Mouse (Mus musculus): ENCODE measurements around the gene Ccl5. TPM values are rescaled to one million over a fixed set of nuclear protein-coding genes. Genes with fewer than 3 reads are reported as not detected.
"Not testable (repeated sequence)": the region's sequence is repeated elsewhere in the genome, so short reads cannot be mapped to it uniquely, and the experiment has no call there.

Gene Ccl5
- 1 to 10 TPM in 1 of 2 experiments, under 1 TPM in 1; 0.79 to 2.2 TPM for total RNA-seq (2021)
- long read RNA-seq, experiment 1, partial matches to known transcripts, result 0 of 2 reads
- long read RNA-seq, experiment 1, other reads (novel, unspliced or antisense), result 0 of 2 reads
- long read RNA-seq, experiment 2, result 0 reads

DNA sequence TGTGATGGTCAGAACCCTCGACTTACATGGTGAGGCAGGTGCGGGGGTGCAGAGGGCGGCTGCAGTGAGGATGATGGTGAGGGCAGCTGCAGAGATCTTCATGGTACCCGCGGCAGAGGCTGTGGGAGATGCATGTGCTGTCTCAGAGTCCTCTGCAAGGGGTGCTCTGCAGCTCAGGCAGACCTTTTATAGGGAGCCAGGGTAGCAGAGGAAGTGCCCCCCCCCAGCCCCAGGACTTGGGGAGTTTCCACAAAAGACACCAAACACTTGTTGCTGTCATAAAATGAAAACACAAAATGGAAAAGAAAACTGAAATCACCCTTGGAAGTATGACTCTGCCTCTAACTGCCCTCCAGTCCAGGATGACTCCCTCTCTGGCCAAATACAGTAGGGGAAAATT, at the start of gene Ccl5:
Gene Ccl5, minus strand, starts transcription at position 159 of the 400 bp plus-strand sequence.
- DNase-seq, result no peak

DNA sequence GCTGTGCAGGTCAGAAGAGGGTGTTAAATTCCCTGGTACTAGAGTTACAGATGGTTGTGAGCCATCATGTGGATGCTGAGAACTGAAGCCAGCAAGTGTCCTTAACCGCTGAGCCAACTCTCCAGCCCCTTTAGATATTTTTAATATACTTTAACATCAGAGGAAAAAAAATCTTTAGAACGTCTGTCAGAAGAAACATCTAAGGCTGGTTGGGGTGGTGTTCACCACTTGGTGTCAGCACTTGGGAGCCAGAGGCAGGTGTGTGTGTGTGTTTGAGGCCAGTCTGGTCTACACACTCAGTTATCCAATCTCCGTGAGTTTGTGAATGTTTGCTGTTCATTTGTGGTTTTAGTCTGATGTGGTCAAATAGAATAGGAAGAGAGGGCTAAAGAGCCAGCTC, 48.7 kb upstream of the Ccl5 start:
- no peak for DNase-seq

- DNase-seq, result no peak
Observed at GRCm38 (mm10) chr11:83578186-83578760, 48.0 kb upstream of the Ccl5 start, which contains the start of gene Ccl9. Ccl9 (minus strand) TSS chr11:83578636.

DNA sequence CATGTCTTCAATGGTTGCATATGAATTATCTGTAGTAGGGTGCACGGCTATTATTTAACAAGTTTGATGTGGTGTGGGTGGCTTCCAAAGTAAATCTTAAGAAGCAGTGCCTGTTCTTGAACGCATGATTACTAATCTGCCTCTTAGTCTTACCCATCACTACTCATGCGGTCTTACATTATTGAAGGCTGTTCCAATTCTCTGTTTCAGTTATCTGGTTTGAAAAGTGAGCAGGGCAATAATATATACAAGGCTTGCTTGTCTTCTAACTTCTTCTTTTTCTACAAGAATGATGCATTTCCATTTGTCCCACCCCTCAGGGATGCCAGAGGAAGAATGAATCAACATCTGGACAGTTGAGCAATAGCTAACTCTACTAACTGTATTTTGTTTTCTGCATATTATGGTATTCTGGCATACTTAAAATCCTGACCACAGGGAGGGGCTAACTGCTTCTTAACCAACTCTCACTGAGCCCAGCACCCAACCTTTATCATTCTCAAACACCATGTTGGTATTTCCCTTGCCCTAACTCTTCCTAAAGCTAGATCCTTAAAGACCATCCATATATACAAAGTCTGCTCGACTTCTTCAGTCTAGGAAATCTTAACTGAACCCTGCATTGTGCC, 46.7 kb upstream of the Ccl5 start:
- DNase-seq, result no peak

DNA sequence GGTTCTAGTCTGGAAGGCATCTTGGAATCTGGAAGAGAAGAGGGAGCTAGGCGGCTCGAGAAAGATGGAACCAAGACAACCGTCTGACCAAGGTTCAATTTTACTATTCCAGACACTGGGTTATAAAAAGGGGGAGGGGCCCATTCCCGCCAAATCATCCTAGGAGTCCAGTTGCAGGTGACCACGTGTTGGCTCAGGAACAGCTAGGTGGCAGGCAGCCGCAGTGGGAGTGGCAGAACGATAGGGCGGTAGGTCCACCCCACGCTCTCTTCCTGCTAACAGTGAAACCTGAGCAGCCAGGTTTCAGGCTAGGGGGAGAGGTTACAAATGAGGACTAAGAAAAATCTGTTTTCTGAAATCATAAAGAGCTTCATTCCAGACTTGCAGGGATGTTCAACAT, 42.5 kb upstream of the Ccl5 start:
- DNase-seq, result no peak

DNA sequence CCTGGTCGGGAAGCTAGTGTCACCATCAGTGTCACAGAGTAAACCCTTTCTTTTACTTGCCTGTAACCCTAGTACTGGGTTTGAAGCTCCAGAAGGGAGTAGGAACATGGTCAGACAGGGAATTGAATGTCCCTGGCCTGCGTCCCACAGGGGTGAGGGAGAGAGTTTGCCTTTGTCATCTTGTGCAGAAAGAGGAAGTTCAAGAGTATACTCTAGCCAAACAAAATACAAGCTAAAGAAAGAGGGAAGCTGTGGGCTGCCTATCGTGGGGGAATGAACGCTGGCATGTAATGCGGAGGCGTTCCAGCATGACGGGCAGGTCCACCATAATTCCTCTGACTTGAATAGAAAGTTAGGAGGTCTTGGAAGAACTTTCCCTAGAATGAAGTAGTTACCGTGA, 41.9 kb upstream of the Ccl5 start:
- peak; percentile 32 to 38 for DNase-seq

DNA sequence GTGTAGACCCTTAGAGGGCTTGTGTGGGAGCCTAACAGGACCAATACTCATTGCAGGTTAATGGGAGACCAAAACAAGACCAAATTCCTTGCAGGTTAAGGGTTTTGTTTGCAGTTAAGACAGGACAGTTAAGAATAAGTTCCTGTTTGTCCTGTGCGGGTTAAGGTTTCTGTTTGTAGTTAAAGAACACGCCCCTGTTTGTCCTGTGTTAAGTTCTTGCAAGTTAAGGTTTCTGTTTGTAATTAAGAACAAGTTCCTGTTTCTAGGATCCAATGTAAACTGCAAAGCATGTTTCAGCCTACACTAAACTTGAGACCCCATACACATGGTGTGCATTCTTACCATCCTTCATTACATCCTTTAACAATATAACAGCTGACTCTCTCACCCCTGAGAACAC, 39.9 kb upstream of the Ccl5 start:
- no peak for DNase-seq

- no peak for DNase-seq
Observed at GRCm38 (mm10) chr11:83569249-83569648, 38.9 kb upstream of the Ccl5 start.

DNA sequence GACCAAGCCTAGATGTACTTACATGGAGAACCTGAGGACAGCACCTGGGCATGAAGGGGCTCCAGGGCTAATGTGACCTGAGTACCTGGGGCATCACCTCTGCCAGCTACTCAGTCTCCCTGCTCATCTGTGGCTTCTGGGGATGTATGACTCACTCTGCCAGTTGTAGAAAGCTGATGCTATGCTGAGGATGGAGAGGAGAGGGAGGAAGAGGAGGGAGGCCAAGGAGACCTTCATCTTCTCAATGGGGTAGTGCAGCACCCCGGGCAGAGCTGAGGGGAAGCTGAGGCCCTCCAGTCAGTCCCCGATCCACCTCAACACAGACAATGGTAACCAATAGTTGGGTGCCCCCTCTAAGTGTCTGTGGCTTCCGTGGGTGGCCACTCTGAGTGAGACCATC, 38.5 kb upstream of the Ccl5 start:
- DNase-seq, result no peak

DNA sequence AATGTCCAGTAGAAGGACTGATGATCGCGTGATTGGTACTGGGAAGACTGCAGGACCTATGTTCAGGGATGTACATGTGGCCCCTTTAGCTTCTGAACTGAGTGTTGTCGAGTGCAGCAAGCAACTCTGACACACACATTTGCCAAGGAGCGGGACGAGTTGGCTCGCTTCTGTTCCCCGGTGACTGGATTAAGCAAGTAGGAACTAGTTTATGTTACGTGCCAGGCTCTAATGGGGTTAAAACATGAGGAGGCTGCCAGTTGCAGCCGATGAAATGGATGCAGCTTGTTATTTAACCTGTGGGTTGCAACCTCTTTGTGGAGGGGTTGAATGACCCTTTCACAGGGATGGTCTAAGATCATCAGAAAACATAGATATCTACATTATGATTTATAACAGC, 37.7 kb upstream of the Ccl5 start:
- DNase-seq, result no peak

- no peak for DNase-seq
Observed at GRCm38 (mm10) chr11:83567311-83567710, 37.0 kb upstream of the Ccl5 start.

- no peak for DNase-seq
Observed at GRCm38 (mm10) chr11:83566617-83567016, 36.3 kb upstream of the Ccl5 start.

- DNase-seq, result peak; percentile 37 to 65
Observed at GRCm38 (mm10) chr11:83563754-83564153, 33.4 kb upstream of the Ccl5 start.

DNA sequence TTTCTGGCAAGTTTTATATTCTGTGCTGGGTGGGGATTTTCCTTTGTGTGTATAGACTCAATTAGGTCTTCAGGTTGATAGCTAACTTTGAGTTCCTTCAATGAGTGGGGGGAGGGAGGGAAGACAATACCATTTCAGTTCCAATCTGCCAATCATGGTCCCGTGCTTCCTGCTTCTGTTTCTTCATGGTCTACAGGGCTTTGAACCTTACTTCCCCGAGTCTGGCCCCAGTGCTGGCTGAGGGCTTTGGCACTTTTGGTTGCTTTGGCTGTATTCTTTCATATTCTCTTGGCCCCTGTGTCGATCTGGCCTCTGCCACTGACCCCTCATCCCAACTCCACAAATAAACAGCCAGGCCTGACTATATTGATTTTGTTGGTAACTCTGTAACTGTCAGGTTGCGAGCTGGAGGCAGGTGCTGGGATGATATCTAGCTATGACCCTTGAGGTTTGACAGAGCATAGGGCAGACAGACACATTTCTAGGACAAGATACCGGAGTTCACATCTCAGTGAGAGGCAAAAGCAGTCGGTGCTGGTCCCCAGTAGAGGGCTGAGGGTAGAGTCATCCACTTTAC, 32.1 kb upstream of the Ccl5 start:
- DNase-seq, result no peak

GRCm38 (mm10) chr11:83560405-83560804, 30.1 kb upstream of the Ccl5 start:
- no peak for DNase-seq

DNA sequence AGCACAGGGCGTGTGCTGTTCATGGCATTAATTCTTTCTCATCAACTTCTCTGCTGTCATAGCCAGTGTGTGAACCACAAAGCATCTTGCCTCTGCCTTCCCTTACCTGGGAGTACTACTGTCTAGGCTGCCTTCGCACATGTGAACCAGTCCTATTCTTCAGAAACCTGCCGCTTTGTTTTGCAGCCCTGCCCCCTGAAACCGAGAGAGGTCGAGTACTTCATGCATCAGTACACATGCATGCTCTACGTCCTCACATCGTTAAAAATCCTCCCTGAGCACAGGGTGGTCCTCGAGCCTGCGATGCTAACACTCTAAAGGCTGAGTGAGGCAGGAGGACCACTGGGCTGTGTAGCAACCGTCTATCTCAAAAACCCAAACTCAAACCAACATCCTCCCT, 26.8 kb upstream of the Ccl5 start:
- DNase-seq, result no peak

DNA sequence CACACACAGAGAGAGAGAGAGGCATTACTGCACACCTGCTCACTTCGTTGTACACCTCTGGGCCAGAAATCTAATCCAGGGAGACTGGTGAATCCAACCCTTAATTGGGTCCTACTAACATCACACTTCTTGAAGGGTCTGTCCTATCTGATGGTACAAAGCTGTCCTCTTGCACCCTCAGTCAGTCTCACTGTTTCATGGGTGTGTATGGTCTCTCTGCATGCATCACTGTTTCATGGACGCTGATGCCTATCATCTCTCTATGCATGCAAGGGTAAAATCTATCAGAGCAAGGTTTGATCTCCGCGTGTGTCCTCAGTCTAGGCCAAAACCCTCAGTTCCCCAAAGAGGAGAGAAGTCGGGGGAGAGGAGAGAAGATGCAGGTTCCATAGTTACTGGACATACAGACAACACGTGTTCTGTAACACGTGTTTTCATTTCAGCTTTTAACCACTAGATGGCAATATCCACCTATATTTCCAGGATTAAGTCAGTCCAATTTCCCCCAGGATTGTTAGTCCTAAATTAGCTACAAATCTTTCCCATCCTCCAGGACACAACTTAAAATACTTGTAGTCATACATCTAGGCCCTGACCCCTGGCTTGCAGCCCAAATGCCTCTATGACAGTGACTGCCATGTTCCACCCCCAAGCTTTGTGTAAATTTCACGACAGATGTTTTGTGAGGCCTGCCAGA, 25.9 kb upstream of the Ccl5 start:
- no peak for DNase-seq

DNA sequence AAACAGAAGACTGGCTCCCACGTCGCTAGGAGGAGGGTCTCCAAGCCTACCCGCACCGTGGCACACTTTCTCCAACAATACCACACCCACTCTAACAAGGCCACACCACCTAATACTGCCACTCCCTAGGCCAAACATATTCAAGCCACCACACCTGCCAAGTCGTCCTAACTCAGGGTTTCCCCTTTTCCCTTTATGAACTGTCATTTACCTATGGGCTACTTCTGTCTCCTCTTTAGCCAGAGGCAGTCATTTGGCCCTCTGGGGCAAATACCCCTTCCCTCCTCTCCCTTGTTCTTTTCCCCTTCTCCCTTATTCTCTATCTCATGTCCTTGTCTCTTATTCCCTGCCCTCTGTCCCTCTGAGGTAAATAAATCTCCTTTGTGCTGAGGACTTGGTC, 21.4 kb upstream of the Ccl5 start:
- no peak for DNase-seq

DNA sequence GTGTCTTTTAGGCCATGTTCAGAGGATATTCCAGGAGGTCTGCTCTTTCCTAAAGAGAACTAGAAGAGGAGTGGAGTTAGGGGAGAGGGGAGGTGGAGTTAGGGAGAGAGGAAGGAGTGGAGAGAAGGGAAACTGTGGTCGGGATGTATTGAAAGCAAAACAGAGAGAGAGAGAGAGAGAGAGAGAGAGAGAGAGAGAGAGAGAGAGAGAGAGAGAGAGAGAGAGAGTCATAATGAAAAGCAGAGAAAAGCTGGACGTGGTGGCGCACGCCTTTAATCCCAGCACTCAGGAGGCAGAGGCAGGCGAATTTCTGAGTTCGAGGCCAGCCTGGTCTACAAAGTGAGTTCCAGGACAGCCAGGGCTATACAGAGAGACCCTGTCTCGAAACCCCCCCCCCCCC, 20.7 kb upstream of the Ccl5 start:
- not testable (repeated sequence) for DNase-seq

- no peak for DNase-seq
Observed at GRCm38 (mm10) chr11:83550186-83550632, 19.9 kb upstream of the Ccl5 start.

DNA sequence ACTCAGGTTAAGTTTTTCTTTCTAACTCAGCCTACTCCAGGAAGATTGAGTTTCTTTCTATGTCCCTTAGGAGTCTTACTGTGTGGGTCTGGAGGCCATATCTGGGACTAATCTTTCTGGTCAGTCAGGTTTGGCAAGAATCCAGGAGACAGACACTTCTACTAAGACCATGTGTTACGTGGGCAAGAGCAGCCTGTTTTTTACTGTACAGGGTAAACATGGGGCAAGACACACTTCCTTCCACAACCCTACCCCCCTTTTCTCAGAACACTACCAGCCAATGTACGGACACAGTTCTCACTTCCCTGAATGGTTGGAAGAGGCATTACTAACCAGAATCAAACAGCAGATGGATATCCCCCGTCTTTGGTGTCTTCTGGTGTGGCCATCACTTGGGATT, 13.9 kb upstream of the Ccl5 start:
- DNase-seq, result no peak

DNA sequence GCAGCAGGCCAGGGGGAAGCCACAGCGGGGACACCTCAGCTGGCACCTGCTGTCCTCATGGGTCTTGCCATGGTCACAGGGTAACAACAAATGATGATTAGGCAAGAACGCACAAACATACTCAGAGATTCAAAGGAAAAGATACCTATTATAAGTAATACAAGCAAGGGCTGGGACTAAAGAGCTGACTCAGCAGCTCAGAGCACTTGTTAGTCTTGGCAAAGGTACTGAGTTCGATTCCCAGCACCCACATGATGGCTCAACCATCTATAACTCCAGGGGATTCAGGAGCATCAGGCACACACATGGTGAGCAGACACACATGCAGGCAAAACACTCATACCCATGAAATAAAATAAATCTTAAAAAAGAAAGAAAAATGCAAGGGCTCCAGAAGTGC, 11.1 kb upstream of the Ccl5 start:
- DNase-seq, result no peak

- no peak for DNase-seq
Observed at GRCm38 (mm10) chr11:83540931-83541330, 10.6 kb upstream of the Ccl5 start.
